Mouse (Mus musculus): ENCODE measurements at regions not wholly inside any gene's neighbourhood (a gene's known extent, or its start where the extent isn't known, plus 50 kb on each side); places are given as distances from the start of the nearest gene placed in this dataset.

DNA sequence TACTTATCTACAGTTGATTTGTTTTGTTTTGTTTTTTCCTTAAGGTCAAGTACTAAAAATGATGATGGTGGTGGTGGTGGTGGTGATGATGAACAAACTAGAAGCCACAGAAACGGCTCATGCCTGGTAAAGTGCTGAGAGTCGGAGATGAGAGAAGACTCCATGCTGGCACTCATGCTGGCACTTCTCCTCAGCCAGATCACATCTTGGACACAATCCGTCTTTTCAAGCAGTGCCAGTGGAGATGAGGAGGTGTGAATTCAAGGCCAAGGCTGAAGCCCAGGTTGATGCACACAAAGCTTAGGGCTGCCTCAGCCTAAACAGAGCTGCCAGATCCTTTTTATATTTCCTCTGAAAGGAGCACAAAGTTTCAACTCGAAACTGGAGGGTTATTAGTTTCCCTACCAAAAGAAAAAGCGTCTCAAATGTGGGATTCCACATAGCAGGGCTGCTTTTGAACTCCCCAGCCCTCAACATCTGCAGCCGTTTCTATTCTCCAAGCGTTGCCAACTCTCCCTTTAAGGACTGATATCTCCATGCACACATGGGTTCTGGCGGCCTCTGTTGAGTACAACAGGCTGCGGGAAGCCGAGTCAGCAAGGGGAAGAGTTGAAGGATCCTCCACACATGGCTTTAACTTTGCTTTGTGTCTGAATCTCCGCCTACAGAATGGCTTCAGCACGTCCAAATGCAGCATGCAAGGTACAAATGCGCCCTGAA lies 373.2 kb downstream of the Efna5 start:
- WGBS: 56% methylated on average over 13 of the region's 13 CpGs
- no peaks in the 10 kb centered on the region for H3K9me3 ChIP-seq (ENCODE audit: control insufficient read depth, low read length)
- H3K4me1 ChIP-seq (ENCODE audit: control insufficient read depth in 2 of 2, insufficient read depth in 2 of 2, low read length in 2 of 2): peaks cover 0 to 5% of the 10 kb centered on the region in 2 experiments; a peak in 2 of 4 replicates
- no peak overlapping the region for H3K27ac ChIP-seq (replicated peaks in 1 of 2; ENCODE audit: control insufficient read depth in 1 of 2, insufficient read depth in 1 of 2, low read depth in 2 of 2, low read length in 2 of 2)
- H3K9ac ChIP-seq (ENCODE audit: low read length): no peak overlapping the region
- no peak for ATAC-seq (ENCODE audit: insufficient number of reproducible peaks, insufficient read depth, low FRiP score, low read depth)
- H3K4me2 ChIP-seq (ENCODE audit: low read length): no peak overlapping the region
- H3K4me3 ChIP-seq (ENCODE audit: control insufficient read depth in 1 of 2, insufficient read depth in 1 of 2, low read depth in 1 of 2, low read length in 2 of 2): no peak overlapping the region
- no peaks in the 10 kb centered on the region for H3K27me3 ChIP-seq (ENCODE audit: control insufficient read depth, insufficient read depth, low read length)
- no peaks in the 10 kb centered on the region for H3K36me3 ChIP-seq (ENCODE audit: control insufficient read depth, insufficient read depth, low read length)

DNA sequence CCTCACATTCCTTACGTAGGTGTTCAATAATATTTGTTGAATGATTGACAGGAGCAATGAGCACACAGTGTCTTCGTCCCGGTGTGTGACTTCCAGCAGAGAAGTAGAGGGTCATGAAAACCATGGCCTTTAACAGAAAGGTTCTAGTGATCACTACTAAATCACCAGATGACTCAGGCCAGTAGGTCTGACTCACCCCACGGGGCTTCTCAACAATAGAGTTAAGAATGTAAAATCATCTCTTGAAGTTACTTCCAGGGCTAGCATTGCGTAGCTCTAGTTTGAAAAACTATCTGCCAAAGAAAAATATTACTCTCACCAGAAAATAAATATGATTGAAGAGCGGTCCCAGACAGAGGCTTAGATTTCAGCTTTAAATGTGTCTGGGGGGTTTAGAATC lies 376.4 kb downstream of the Efna5 start:
- Histone ChIP-seq H3K4me3 (ENCODE audit: control insufficient read depth in 1 of 2, insufficient read depth in 1 of 2, low read depth in 1 of 2, low read length in 2 of 2) (no peak overlapping the region), H3K9me3 (ENCODE audit: control insufficient read depth, low read length) (no peaks in the 10 kb centered on the region), H3K27ac (replicated peaks in 1 of 2; ENCODE audit: control insufficient read depth in 1 of 2, insufficient read depth in 1 of 2, low read depth in 2 of 2, low read length in 2 of 2) (no peak overlapping the region), H3K36me3 (ENCODE audit: control insufficient read depth, insufficient read depth, low read length) (no peaks in the 10 kb centered on the region), H3K4me1 (ENCODE audit: control insufficient read depth in 2 of 2, insufficient read depth in 2 of 2, low read length in 2 of 2) (peaks cover 0 to 7% of the 10 kb centered on the region in 2 experiments; a peak in 2 of 4 replicates), H3K9ac (ENCODE audit: low read length) (no peak overlapping the region), H3K27me3 (ENCODE audit: control insufficient read depth, insufficient read depth, low read length) (no peaks in the 10 kb centered on the region), H3K4me2 (ENCODE audit: low read length) (no peak overlapping the region)
- 74% methylated on average over 6 of the region's 6 CpGs for WGBS
- no peak for ATAC-seq (ENCODE audit: insufficient number of reproducible peaks, insufficient read depth, low FRiP score, low read depth)

DNA sequence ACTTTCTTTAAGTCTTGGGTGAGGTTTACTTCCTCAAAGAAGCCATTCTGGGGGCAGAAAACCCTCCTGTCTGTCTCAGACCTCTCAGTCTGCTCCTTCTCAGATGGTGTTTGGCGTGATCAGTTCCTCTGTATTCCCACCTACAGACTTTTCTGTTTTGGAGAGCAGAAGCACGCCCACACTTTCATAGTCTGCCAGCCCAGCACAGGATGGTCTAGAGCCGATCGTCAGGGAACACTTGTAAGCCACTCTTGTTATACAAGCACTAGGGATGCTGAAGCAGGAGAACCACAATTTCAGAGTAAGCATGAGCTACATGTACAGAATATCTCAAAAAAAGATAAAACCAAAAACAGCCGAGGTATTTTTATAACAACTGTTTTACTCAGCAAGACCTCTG lies 410.4 kb downstream of the Efna5 start:
- H3K4me2 ChIP-seq (ENCODE audit: low read length): no peak overlapping the region
- 71% methylated on average over 5 of the region's 5 CpGs for WGBS
- no peak overlapping the region for H3K27ac ChIP-seq (replicated peaks in 1 of 2; ENCODE audit: control insufficient read depth in 1 of 2, insufficient read depth in 1 of 2, low read depth in 2 of 2, low read length in 2 of 2)
- no peak overlapping the region for H3K9ac ChIP-seq (ENCODE audit: low read length)
- no peaks in the 10 kb centered on the region for H3K9me3 ChIP-seq (ENCODE audit: control insufficient read depth, low read length)
- H3K27me3 ChIP-seq (ENCODE audit: control insufficient read depth, insufficient read depth, low read length): no peaks in the 10 kb centered on the region
- H3K36me3 ChIP-seq (ENCODE audit: control insufficient read depth, insufficient read depth, low read length): no peaks in the 10 kb centered on the region
- no peaks in the 10 kb centered on the region for H3K4me1 ChIP-seq (ENCODE audit: control insufficient read depth in 2 of 2, insufficient read depth in 2 of 2, low read length in 2 of 2)
- H3K4me3 ChIP-seq (ENCODE audit: control insufficient read depth in 1 of 2, insufficient read depth in 1 of 2, low read depth in 1 of 2, low read length in 2 of 2): no peak overlapping the region
- no peak for ATAC-seq (ENCODE audit: insufficient number of reproducible peaks, insufficient read depth, low FRiP score, low read depth)

DNA sequence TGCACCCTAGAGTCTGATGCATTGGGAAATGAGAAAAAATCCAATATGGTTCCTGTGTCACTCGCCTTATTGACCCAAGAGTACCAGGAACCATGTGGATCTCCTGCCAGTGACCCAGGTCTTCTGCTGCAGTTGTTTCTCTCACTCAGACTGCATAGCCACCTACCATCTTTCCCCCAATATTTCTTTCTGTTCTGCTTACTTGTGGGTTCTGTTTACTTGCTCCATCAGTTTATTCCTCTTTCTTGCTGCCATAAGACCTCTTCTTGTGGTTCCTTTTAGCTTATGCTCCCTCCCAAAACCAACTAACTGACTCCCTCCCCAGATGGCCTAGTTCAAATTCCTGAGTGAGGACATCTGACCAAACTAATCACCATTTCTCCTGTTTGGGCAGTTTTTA lies 411.8 kb downstream of the Efna5 start:
- Histone ChIP-seq H3K27me3 (ENCODE audit: control insufficient read depth, insufficient read depth, low read length) (no peaks in the 10 kb centered on the region), H3K9me3 (ENCODE audit: control insufficient read depth, low read length) (no peaks in the 10 kb centered on the region)
- WGBS: 92% methylated on average over 1 of the region's 1 CpGs

DNA sequence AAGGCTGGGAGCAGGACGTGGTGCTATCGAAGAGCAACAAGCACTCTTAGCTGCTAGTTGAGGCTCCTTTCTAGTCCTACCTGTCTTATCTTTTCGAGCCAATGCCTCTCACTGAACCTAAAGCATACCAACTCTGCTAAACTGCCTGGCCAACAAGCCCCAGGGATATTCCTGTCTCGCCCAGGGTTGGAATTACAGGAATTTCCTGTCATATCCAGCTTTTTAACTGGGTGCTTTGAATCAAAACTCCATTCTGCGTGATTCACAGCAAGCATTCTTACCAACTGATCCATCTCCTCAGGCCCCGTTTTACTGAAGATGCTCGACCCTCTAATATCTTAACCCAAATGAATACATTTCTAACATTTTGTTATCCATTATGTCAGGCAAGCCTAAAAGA lies 412.3 kb downstream of the Efna5 start:
- Histone ChIP-seq H3K4me2 (ENCODE audit: low read length) (no peak overlapping the region), H3K36me3 (ENCODE audit: control insufficient read depth, insufficient read depth, low read length) (no peaks in the 10 kb centered on the region), H3K9ac (ENCODE audit: low read length) (no peak overlapping the region), H3K4me3 (ENCODE audit: control insufficient read depth in 1 of 2, insufficient read depth in 1 of 2, low read depth in 1 of 2, low read length in 2 of 2) (no peak overlapping the region), H3K27me3 (ENCODE audit: control insufficient read depth, insufficient read depth, low read length) (no peaks in the 10 kb centered on the region), H3K27ac (replicated peaks in 1 of 2; ENCODE audit: control insufficient read depth in 1 of 2, insufficient read depth in 1 of 2, low read depth in 2 of 2, low read length in 2 of 2) (no peak overlapping the region), H3K9me3 (ENCODE audit: control insufficient read depth, low read length) (no peaks in the 10 kb centered on the region), H3K4me1 (ENCODE audit: control insufficient read depth in 2 of 2, insufficient read depth in 2 of 2, low read length in 2 of 2) (no peaks in the 10 kb centered on the region)
- 63% methylated on average over 7 of the region's 7 CpGs for WGBS
- no peak for ATAC-seq (ENCODE audit: insufficient number of reproducible peaks, insufficient read depth, low FRiP score, low read depth)

More for the DNA sequence above, 411.8 kb downstream of the Efna5 start:
- Histone ChIP-seq H3K4me2 (ENCODE audit: low read length) (no peak overlapping the region), H3K4me3 (ENCODE audit: control insufficient read depth in 1 of 2, insufficient read depth in 1 of 2, low read depth in 1 of 2, low read length in 2 of 2) (no peak overlapping the region), H3K36me3 (ENCODE audit: control insufficient read depth, insufficient read depth, low read length) (no peaks in the 10 kb centered on the region), H3K27ac (replicated peaks in 1 of 2; ENCODE audit: control insufficient read depth in 1 of 2, insufficient read depth in 1 of 2, low read depth in 2 of 2, low read length in 2 of 2) (no peak overlapping the region), H3K9ac (ENCODE audit: low read length) (no peak overlapping the region), H3K4me1 (ENCODE audit: control insufficient read depth in 2 of 2, insufficient read depth in 2 of 2, low read length in 2 of 2) (no peaks in the 10 kb centered on the region)
- no peak for ATAC-seq (ENCODE audit: insufficient number of reproducible peaks, insufficient read depth, low FRiP score, low read depth)

DNA sequence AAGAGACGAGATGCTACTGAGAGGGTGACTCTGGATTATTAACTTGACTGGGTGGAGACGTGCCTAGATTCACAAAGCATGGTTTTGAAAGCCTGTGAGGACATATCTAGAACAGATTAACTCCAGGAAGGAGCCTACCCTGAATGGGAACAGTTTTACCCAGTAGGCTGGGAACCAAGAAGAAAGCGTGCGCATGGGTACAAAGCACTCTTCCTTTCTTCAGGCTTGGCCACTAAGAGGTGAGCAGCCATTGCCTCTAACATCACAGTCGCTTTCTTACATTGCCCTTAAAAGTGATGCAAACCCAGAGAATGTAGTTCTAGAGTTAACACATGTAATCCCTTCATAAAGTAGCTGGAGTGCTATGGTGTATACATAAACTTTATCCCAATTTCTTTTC lies 414.0 kb downstream of the Efna5 start:
- Histone ChIP-seq H3K27ac (replicated peaks in 1 of 2; ENCODE audit: control insufficient read depth in 1 of 2, insufficient read depth in 1 of 2, low read depth in 2 of 2, low read length in 2 of 2) (no peak overlapping the region), H3K4me2 (ENCODE audit: low read length) (no peak overlapping the region), H3K27me3 (ENCODE audit: control insufficient read depth, insufficient read depth, low read length) (no peaks in the 10 kb centered on the region), H3K9me3 (ENCODE audit: control insufficient read depth, low read length) (no peaks in the 10 kb centered on the region), H3K9ac (ENCODE audit: low read length) (no peak overlapping the region), H3K4me1 (ENCODE audit: control insufficient read depth in 2 of 2, insufficient read depth in 2 of 2, low read length in 2 of 2) (no peaks in the 10 kb centered on the region), H3K4me3 (ENCODE audit: control insufficient read depth in 1 of 2, insufficient read depth in 1 of 2, low read depth in 1 of 2, low read length in 2 of 2) (no peak overlapping the region), H3K36me3 (ENCODE audit: control insufficient read depth, insufficient read depth, low read length) (no peaks in the 10 kb centered on the region)
- no peak for ATAC-seq (ENCODE audit: insufficient number of reproducible peaks, insufficient read depth, low FRiP score, low read depth)
- 84% methylated on average over 5 of the region's 5 CpGs for WGBS

DNA sequence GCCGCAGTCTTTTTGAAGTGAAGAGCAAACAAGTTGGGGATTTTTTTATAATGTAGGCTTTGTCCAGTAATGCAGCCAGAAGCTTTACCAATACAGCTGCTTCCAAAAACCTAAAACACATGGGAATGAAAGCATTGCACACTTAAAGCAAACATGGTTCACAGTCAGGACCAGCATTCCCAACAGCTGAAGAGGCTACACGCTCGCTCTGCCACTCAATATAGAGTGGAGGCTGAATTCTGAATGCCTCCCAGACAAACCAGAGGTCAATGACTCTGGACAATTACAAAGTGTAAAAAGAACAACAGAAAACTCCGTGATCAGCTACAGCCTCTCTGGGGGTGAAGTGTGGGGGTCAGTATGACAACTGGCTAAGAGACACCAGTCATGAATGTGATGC lies 416.1 kb downstream of the Efna5 start:
- Histone ChIP-seq H3K27me3 (ENCODE audit: control insufficient read depth, insufficient read depth, low read length) (no peaks in the 10 kb centered on the region), H3K9ac (ENCODE audit: low read length) (no peak overlapping the region), H3K9me3 (ENCODE audit: control insufficient read depth, low read length) (no peaks in the 10 kb centered on the region), H3K4me2 (ENCODE audit: low read length) (no peak overlapping the region), H3K4me1 (ENCODE audit: control insufficient read depth in 2 of 2, insufficient read depth in 2 of 2, low read length in 2 of 2) (no peaks in the 10 kb centered on the region), H3K27ac (replicated peaks in 1 of 2; ENCODE audit: control insufficient read depth in 1 of 2, insufficient read depth in 1 of 2, low read depth in 2 of 2, low read length in 2 of 2) (no peak overlapping the region), H3K36me3 (ENCODE audit: control insufficient read depth, insufficient read depth, low read length) (no peaks in the 10 kb centered on the region), H3K4me3 (ENCODE audit: control insufficient read depth in 1 of 2, insufficient read depth in 1 of 2, low read depth in 1 of 2, low read length in 2 of 2) (no peak overlapping the region)
- 86% methylated on average over 4 of the region's 4 CpGs for whole genome bisulfite sequencing
- ATAC-seq (ENCODE audit: insufficient number of reproducible peaks, insufficient read depth, low FRiP score, low read depth): no peak

DNA sequence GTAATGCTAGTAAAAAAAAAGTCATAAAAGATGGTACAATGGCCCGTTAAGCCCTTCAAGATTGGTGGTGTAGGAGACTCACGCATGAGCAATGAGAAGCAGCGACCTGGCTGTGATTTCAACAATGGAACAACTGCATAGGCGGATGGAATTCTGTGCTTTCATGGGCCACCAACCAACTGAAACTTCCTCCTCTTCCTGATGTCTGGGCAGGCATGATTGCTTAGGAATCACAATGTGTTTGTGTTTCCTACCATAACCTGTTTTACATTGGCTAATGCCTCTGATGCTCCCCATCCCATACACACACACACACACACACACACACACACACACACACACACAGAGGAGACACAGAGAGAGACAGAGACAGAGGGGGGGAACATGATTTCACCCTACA lies 416.9 kb downstream of the Efna5 start:
- WGBS: 82% methylated on average over 4 of the region's 4 CpGs
- Histone ChIP-seq H3K27ac (replicated peaks in 1 of 2; ENCODE audit: control insufficient read depth in 1 of 2, insufficient read depth in 1 of 2, low read depth in 2 of 2, low read length in 2 of 2) (no peak overlapping the region), H3K4me1 (ENCODE audit: control insufficient read depth in 2 of 2, insufficient read depth in 2 of 2, low read length in 2 of 2) (no peaks in the 10 kb centered on the region), H3K4me3 (ENCODE audit: control insufficient read depth in 1 of 2, insufficient read depth in 1 of 2, low read depth in 1 of 2, low read length in 2 of 2) (no peak overlapping the region), H3K9me3 (ENCODE audit: control insufficient read depth, low read length) (no peaks in the 10 kb centered on the region), H3K9ac (ENCODE audit: low read length) (no peak overlapping the region), H3K4me2 (ENCODE audit: low read length) (no peak overlapping the region), H3K36me3 (ENCODE audit: control insufficient read depth, insufficient read depth, low read length) (no peaks in the 10 kb centered on the region), H3K27me3 (ENCODE audit: control insufficient read depth, insufficient read depth, low read length) (no peaks in the 10 kb centered on the region)
- no peak for ATAC-seq (ENCODE audit: insufficient number of reproducible peaks, insufficient read depth, low FRiP score, low read depth)

Measured in heart, embryonic 14.5 days (tissue).